Mouse (Mus musculus) liver, postnatal 0 days (tissue): ENCODE data around the gene Mrpl55.

Experiments
- CTCF ChIP-seq: sonication (generic); IDR thresholded peaks from 2 replicates; pipeline ENCODE4 v1.5.1; 2016; ENCODE audit warnings: antibody characterized with exemption, low read depth
- EP300 ChIP-seq: IDR thresholded peaks from 2 replicates; pipeline ENCODE4 v1.6.1; 2016; ENCODE audit warnings: antibody characterized with exemption, low read depth, mild to moderate bottlenecking

- TF ChIP-seq CTCF (no peak), EP300 (no peak)
Observed at GRCm38 (mm10) chr11:59155900-59156299, 46.4 kb upstream of the Mrpl55 start.
